Mouse (Mus musculus) T-cell, adult 2 months (primary cell): ENCODE measurements around the gene Tnfrsf12a.

ENCODE experiments used
- DNase-seq: peaks from one replicate; pipeline ENCODE4 v3.0.0; 2022; ENCODE audit warnings: low spot score

The Tnfrsf12a gene

DNA sequence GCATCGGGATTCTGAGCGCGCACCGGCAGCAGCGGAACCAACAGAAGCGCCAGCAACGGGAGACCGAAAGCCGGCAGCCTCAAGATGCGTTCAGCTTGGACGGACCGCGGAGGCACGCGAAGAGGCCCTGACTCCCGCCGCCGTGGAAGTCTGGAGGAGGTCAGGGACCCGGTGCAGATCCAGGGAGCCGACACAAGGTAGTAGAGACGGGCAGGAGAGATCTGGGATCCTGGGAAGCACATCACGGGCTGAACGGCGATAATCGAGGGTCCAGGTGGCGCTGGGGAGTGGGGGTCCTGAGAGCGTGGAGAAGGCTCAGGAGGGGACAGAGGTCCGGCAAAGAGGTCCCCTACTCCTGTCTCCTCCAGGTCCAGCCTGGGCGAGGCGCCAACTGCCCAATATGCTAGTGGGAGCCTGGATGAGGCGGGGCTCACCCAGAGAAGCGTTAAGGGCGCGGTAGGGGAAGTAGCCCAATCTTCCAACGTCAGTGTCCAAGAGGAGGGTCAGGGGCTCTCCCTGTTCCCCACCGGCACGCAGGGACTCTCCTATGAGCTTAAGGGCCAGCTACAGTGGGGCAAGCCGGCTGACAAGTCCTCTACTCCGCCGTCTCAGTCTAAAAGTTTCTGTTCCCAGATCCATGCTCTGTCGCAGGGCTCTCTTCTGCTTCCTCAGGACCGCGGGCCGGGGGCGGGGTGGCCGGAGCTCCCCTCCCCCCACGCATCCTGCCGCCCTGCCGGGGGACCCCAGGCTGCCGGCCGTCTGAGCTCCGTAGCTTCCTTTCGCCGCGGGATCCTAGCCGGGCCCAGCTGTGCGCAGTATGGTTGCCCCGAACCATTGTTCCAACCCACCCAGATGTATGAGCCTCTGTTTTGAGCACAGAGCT is 32.4 kb downstream of the Tnfrsf12a start, which contains the start of gene Mmp25:
TSS of gene Mmp25 (minus strand) at position 665 of the 883 bp plus-strand sequence.
- DNase-seq, result no peak

DNA sequence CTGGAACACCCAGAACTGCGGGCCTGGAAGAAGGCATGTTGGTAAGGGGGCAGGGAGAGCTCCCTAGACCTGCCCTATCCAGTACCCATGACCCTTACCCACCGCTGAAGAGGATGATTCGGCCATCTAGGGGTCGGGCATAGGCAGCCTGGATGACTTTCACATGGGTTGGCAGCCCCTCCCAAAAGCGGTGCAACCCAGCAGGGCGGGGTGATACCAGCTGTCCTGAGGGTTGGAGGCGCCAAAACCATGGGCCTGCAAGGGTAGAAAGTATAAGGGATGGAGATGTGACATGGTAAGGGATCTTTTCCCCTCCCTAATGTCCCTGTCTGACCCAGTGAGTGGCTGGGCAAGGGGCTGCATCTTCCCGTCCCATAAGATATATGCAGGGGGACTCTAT is 46.0 kb downstream of the Tnfrsf12a start:
- DNase-seq, result no peak

DNA sequence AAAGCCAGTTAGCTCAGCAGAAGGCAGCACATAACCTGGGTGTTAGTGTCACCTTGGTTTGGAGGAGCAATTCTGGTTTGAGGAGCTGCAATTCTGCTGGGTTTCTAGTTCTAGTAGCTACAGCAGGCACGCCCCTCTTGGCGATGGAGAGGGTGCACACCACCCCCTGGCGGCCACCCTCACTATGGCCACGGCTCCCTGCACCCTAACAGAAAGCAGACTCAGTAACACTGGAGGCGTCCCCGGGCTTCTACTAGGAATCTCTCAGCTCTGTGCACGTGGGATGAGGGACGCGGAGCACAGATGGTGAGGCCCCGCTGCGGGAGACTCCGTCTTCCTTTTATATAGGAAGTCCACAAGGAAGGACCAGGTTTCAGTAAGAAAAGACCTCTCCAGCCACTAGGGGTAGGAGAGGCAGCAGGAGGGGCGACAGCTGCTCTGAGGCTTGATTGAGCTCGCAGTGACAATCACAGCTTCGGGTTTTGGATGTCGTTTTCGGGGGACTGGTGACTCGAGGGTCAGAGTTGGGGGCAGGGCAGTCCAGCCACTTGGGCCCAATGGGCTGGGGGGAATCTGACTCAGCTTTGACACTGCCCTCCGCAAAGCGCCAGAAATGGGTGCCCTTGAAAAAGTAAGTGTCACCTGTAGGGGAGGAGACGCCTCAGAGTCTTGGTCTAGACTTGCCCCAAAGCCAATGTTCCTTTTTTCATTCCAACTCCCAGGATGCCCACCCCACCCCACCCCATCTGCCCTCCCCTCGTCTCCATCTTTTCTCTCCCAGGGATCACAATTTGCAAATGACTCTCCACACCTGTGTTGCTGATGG is 46.9 kb downstream of the Tnfrsf12a start:
- DNase-seq, result peak; percentile 90

DNA sequence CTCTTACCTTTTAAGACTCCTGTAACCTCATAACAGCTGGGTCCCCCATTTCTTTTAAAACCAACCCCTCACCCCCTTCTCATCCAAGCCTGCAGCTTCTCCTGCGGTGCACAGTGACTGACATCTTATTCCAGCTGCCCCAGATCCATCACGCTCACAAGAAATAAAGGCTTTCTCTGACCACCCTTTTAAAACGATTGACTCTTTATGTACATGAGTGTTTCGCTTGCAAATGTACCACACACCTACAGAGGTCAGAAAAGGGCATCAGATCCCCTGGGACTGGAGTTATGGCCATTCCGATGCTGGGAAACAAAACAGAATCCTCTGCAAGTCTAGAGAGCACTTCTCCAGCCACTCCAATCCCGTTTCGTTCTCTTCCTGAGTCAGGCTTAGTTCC is 49.5 kb downstream of the Tnfrsf12a start:
- DNase-seq, result no peak
